Mouse (Mus musculus) embryonic facial prominence, embryonic 15.5 days (tissue): ENCODE data around the gene Ptpn4. TPM values are rescaled to one million over a fixed set of nuclear protein-coding genes. Genes with fewer than 3 reads are reported as not detected.

Source experiments
- ATAC-seq: fragments of 200-750 bp; cut with Nextera tagmentation; 2 replicates; pipeline ENCODE4 v1.8.0; 2017; ENCODE audit warnings: low read depth, moderate TSS enrichment; ENCODE audit not compliant: insufficient number of reproducible peaks, low FRiP score, low TSS enrichment
- H3K27ac ChIP-seq: fragments of 300-500 bp; sonication (generic); replicated peaks from 2 replicates; pipeline ENCODE4 v1.5.1; 2015; ENCODE audit warnings: mild to moderate bottlenecking, inconsistent platforms
- H3K27me3 ChIP-seq: fragments of 300-500 bp; sonication (generic); 2 replicates; pipeline ENCODE4 v1.6.1; 2015; ENCODE audit warnings: inconsistent platforms
- H3K36me3 ChIP-seq: fragments of 300-500 bp; sonication (generic); 2 replicates; pipeline ENCODE4 v1.6.1; 2015; ENCODE audit warnings: mild to moderate bottlenecking, inconsistent platforms
- H3K4me1 ChIP-seq: fragments of 300-500 bp; sonication (generic); 2 replicates; pipeline ENCODE4 v1.6.1; 2015; ENCODE audit warnings: inconsistent platforms
- H3K4me2 ChIP-seq: fragments of 300-500 bp; sonication (generic); replicated peaks from 2 replicates; pipeline ENCODE4 v1.6.1; 2015; ENCODE audit warnings: mild to moderate bottlenecking, inconsistent platforms
- H3K4me3 ChIP-seq: fragments of 300-500 bp; sonication (generic); replicated peaks from 2 replicates; pipeline ENCODE4 v1.5.1; 2015; ENCODE audit warnings: mild to moderate bottlenecking, inconsistent platforms
- H3K9ac ChIP-seq: fragments of 300-500 bp; sonication (generic); 2 replicates; pipeline ENCODE4 v1.6.1; 2015; ENCODE audit warnings: inconsistent platforms
- H3K9me3 ChIP-seq: fragments of 300-500 bp; sonication (generic); replicated peaks from 2 replicates; pipeline ENCODE4 v1.6.1; 2016; ENCODE audit warnings: inconsistent platforms
- WGBS: fragments of 180-500 bp; shearing (Covaris S2); methylation state at CpG from one replicate; pipeline ENCODE4 v1.1.7; 2015; 5-methylcytosine and 5-hydroxymethylcytosine counted together
- polyA plus RNA-seq: library from polyadenylated mRNA; unstranded; fragments of >200 nt; fragmentation: Nextera tagmentation; extraction: Ambion mirVana; gene quantifications from 2 replicates; pipeline ENCODE4 v1.2.1, GENCODE M21; 2015

Ptpn4 gene
- polyA plus RNA-seq, 1 experiment from 2014 or later = 7.0 TPM

DNA sequence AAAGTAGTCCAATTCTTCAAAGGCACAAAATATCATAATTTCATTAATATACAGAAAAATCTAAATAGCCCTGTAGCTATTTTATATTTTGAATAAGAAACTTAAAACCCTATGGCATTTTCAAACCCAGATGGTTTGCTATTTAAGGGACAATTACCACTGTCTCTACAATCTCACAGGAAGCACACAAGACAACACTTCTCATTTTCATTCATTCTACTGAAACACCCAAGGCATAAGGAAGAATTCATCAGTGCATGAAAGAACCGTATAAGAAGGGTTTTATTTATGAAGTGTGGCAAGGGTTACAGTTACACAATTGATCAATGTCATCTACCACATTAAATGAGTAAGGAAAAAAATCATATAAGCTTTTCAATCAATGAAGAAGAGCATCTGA, 32.8 kb downstream of the Ptpn4 start:
- WGBS = 39% methylated on average over 1 of the region's 1 CpGs
- Histone ChIP-seq H3K9me3 (no peaks in the 10 kb centered on the region), H3K27me3 (no peaks in the 10 kb centered on the region), H3K9ac (no peak overlapping the region), H3K4me3 (no peak overlapping the region), H3K36me3 (no peaks in the 10 kb centered on the region), H3K4me1 (no peaks in the 10 kb centered on the region), H3K27ac (no peak overlapping the region), H3K4me2 (no peak overlapping the region)
- ATAC-seq = no peak

DNA sequence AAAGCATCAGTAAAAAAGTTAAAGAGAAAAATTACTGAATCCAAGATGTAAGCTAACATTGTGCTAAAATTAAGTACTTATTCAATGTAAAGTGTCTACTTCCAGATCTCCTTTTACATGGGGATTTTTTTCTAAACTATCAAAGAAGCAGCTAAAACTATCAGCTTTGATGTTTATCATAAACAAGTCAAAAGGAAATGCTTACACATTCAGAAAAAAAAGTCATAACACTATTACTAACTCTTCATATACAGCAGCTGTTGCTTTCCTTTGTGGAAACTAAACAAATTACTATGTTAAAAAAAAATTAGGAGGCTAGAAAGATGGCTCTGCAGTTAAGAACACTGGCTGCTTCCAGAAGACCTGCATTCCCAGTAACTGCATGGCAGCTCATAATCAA, 42.2 kb downstream of the Ptpn4 start:
- Histone ChIP-seq H3K9ac (no peak overlapping the region), H3K27me3 (no peaks in the 10 kb centered on the region), H3K4me3 (no peak overlapping the region), H3K4me2 (no peak overlapping the region), H3K27ac (no peak overlapping the region), H3K36me3 (no peaks in the 10 kb centered on the region), H3K9me3 (no peaks in the 10 kb centered on the region), H3K4me1 (no peaks in the 10 kb centered on the region)
- no peak for ATAC-seq

DNA sequence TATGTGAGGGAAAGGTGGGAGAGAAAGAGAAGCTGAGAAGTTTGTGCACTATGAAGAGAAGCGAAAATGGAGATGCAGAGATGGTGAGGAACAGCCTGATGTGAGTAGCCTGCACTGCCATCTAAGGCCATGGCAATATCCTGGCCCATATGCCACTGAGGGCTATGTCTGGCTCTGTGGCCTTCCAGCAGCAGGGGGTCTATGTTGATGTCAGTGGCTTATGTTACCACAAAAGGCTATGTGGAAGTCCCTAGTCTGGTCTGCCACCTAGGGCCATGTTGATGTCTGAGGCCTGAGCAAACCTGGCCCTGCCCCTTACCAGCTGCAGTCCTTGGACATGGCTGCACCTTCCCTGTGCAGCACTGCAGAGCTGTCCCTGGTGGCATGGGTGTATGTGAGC, 43.1 kb downstream of the Ptpn4 start:
- Histone ChIP-seq H3K36me3 (no peaks in the 10 kb centered on the region), H3K9ac (no peak overlapping the region), H3K9me3 (no peaks in the 10 kb centered on the region), H3K4me1 (no peaks in the 10 kb centered on the region), H3K4me3 (no peak overlapping the region), H3K27ac (no peak overlapping the region), H3K27me3 (no peaks in the 10 kb centered on the region), H3K4me2 (no peak overlapping the region)
- 89% methylated on average over 1 of the region's 1 CpGs for WGBS
- no peak for ATAC-seq

DNA sequence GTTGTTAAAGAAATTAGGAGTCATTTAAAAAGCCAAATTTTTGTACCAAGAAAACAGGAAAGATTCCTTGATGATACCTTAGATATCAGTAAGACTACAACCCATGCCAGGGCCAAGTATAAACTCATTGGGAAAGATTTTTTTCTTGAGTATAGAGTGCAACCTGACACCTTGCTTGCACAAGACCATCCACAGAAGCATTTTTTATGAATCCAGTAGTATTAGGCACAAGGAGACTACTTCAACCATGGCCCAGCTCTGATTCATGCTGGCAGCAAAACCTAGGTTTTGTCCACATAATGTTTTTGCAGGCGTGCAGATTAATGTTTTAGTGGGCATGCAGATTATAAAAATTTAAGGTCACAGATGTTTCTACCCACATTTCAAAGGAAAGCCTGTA, 46.8 kb downstream of the Ptpn4 start:
- Histone ChIP-seq H3K36me3 (no peaks in the 10 kb centered on the region), H3K4me1 (no peaks in the 10 kb centered on the region), H3K27me3 (no peaks in the 10 kb centered on the region), H3K9me3 (no peaks in the 10 kb centered on the region), H3K4me3 (no peak overlapping the region), H3K9ac (no peak overlapping the region), H3K4me2 (no peak overlapping the region), H3K27ac (no peak overlapping the region)
- WGBS = 52% methylated on average over 1 of the region's 1 CpGs
- no peak for ATAC-seq

DNA sequence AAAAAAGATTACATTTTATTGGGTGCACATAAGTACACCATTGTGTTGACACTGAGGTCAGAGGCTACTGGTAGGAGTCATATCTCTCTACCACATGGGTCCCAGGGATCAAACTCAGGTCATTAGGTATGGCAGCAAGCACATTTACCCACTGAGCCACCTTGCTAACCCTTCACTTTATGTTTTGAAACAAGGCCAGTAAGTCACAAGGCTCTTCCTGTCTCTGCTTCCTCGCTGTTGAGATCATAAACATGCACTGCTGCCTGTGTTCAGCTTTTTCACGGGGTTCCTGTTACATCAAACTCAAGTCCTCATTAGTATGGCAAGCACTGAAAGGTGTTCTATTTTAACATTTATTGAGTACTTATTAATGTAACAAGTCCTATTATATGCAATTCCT, 61.5 kb downstream of the Ptpn4 start:
- H3K4me2 ChIP-seq = no peak overlapping the region
- H3K27me3 ChIP-seq = no peaks in the 10 kb centered on the region
- ATAC-seq = no peak
- no peaks in the 10 kb centered on the region for H3K36me3 ChIP-seq
- H3K4me1 ChIP-seq = no peaks in the 10 kb centered on the region
- H3K9me3 ChIP-seq = no peaks in the 10 kb centered on the region
- H3K27ac ChIP-seq = no peak overlapping the region
- H3K4me3 ChIP-seq = no peak overlapping the region
- no peak overlapping the region for H3K9ac ChIP-seq
- WGBS = 78% methylated on average over 2 of the region's 2 CpGs

DNA sequence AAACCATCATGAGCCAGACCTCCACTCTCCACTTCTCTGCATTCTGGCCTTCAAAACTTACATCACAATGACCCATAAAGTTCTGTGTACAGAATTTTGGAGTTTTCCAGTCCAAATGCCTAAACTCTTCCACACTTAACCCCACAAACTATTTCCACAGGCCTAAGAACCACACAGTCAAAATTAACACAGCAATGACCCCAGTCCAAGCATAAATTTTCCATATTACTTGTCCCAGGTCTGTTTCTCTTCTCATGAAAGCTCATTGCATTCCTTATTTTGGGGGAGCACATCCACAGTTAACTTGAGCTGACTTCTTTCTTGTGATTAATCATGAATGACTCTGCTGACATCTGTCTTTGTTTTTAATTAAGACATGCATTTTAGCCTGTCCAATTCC, 101.7 kb downstream of the Ptpn4 start:
- Histone ChIP-seq H3K9ac (no peak overlapping the region), H3K27me3 (no peaks in the 10 kb centered on the region), H3K27ac (no peak overlapping the region), H3K4me1 (no peaks in the 10 kb centered on the region), H3K36me3 (peaks cover 16% of the 10 kb centered on the region), H3K9me3 (no peaks in the 10 kb centered on the region; the same call in 1 of the 2 replicates), H3K4me2 (no peak overlapping the region), H3K4me3 (no peak overlapping the region)
- ATAC-seq = no peak

DNA sequence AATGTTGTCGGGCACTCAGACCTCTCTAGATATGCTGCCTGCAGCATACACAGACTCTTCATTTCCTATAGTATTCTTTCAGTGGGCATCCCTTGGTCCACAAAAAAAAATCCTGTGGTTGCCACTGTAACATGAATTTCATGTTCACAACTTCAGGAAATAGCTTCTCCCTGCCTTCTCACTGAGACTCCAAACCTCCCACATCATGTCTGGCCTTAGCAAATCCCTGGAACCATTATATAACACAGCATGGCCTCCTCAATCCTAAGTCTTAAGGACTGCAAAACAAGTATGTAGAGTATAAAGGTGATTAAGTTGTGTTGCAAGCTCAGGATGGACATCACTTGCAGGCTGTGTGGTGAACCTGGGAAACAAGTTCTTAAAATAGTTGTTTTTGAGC, 102.6 kb downstream of the Ptpn4 start:
- no peaks in the 10 kb centered on the region for H3K9me3 ChIP-seq
- no peak overlapping the region for H3K27ac ChIP-seq
- H3K4me1 ChIP-seq = no peaks in the 10 kb centered on the region
- no peak for ATAC-seq
- WGBS = 97% methylated on average over 1 of the region's 1 CpGs
- no peak overlapping the region for H3K4me3 ChIP-seq
- no peaks in the 10 kb centered on the region for H3K27me3 ChIP-seq
- H3K4me2 ChIP-seq = no peak overlapping the region
- H3K9ac ChIP-seq = no peak overlapping the region
- H3K36me3 ChIP-seq = peaks cover 7% of the 10 kb centered on the region

DNA sequence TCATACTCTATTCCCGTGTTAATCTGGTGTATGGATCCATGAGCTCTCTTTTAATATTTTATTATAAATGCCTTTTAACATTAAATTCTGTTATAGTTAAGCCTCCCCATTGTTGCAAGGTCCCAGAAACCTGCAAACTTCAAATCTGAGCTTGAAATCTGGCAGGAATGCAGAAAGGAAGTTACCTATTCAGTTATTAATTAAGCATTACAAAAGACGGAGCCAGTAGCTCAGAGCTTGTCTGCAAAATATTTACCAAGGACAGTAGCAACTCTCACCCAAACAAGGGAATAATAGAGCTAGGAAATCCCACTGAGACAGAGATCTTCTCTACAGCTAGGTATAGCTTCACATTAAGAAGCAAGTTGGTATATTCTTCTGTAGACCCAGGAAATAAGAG, 106.2 kb downstream of the Ptpn4 start:
- H3K9me3 ChIP-seq = no peaks in the 10 kb centered on the region

DNA sequence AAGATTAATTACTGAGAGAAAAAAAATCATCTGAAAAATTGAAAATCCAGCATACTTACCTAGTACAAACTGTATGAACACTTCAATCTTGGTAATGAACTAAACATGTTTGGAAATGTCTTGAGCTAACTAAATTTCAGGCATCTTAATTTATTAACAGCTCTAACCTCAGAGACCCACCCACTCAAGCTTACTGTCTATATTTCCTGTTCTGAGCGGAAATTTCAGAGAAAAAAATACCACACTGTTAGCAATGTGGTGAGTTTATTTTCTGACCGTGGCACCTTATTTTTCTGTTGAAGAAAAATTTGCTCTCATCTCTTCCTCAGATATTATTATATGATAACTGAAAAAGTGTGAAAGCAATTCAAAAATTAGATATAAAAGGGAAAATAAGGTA, 124.4 kb downstream of the Ptpn4 start:
- no peaks in the 10 kb centered on the region for H3K9me3 ChIP-seq
- no peak overlapping the region for H3K9ac ChIP-seq
- H3K4me1 ChIP-seq = no peaks in the 10 kb centered on the region
- 79% methylated on average over 2 of the region's 2 CpGs for WGBS
- no peak overlapping the region for H3K4me3 ChIP-seq
- no peak overlapping the region for H3K27ac ChIP-seq
- H3K27me3 ChIP-seq = no peaks in the 10 kb centered on the region
- no peak overlapping the region for H3K4me2 ChIP-seq
- no peak for ATAC-seq
- H3K36me3 ChIP-seq = no peaks in the 10 kb centered on the region

More for the DNA sequence above, 106.2 kb downstream of the Ptpn4 start:
- ATAC-seq = no peak
- Histone ChIP-seq H3K4me2 (no peak overlapping the region), H3K27ac (no peak overlapping the region), H3K4me3 (no peak overlapping the region), H3K4me1 (no peaks in the 10 kb centered on the region), H3K27me3 (no peaks in the 10 kb centered on the region), H3K9ac (no peak overlapping the region), H3K36me3 (no peaks in the 10 kb centered on the region; the same call in 1 of the 2 replicates)
- WGBS = 83% methylated on average over 2 of the region's 2 CpGs

DNA sequence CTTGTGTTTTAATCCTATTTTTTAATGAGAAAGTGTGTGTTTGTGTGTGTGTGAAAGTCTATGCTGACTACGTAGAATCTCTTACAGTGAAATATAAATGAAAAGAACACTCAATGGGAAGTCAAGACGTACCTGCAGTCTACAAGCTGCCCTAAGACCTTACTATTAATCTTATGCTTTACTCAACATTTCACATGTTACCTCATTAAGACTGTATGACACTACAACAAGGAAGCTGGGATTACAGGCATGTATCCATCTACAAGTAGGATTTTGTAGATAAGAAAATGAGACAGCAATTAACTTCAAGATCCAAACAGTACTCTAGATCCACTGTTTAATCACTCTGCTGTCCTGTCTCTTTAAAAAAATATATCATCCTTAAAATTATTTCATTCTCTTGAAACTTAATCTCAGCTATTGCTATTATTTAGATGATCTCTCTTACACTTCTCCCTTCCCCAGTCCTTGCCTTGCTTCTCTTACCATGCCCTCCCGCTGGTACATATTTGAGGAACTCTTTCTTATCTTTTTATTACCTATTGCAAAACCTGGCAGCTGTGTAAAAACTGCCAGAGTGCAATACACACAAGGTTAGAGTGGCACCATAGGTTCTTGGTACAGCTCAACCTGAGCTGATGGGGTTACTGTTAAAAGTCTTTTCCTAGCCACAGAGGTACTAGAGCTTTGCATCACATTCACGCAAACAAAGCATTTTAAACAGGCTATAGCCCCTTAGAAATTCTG, 130.8 kb downstream of the Ptpn4 start:
- ATAC-seq = no peak
- Histone ChIP-seq H3K9ac (no peak overlapping the region), H3K36me3 (0 out of 2 replicates have a peak, but pooled peaks cover 9% of the 10 kb centered on the region), H3K4me1 (no peaks in the 10 kb centered on the region), H3K27me3 (no peaks in the 10 kb centered on the region), H3K27ac (no peak overlapping the region), H3K4me3 (no peak overlapping the region), H3K4me2 (no peak overlapping the region), H3K9me3 (no peaks in the 10 kb centered on the region)
- 93% methylated on average over 4 of the region's 4 CpGs for WGBS

DNA sequence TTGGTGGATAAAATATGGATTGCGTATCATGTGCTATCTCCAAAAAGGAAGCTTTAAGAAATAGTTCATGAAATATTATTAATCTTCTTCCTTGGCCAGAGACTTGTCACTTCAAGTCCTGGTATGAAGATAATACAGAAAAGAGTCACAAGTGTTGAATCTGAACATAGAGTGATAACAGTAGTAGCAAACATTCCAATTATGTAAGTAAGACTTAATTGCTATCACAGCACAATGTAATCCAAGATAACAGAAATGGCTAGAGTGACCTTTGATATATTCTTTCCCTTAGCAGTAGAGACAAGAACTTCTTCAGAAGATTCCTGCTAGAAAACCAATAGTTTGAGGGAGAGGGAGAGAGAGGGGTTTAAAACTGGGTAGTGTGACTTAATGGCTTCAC, 140.6 kb downstream of the Ptpn4 start:
- Histone ChIP-seq H3K4me3 (no peak overlapping the region), H3K9ac (no peak overlapping the region), H3K4me2 (no peak overlapping the region), H3K9me3 (no peaks in the 10 kb centered on the region), H3K4me1 (no peaks in the 10 kb centered on the region), H3K27ac (no peak overlapping the region), H3K27me3 (no peaks in the 10 kb centered on the region), H3K36me3 (no peaks in the 10 kb centered on the region; the same call in 1 of the 2 replicates)
- WGBS = 98% methylated on average over 1 of the region's 1 CpGs
- ATAC-seq = no peak
